ENCODE assay signal across 8 mouse cellular contexts in genomic region chr3:94757251-94758055, GRCm38 (mm10). TPM values are rescaled to one million over a fixed set of nuclear protein-coding genes. Genes with fewer than 3 reads are reported as not detected.
DNase-seq lines count a peak whose midpoint lies in the region; ATAC-seq and TF ChIP-seq lines count a peak whose summit lies in the region.
"Not testable (repeated sequence)": the region's sequence is repeated elsewhere in the genome, so short reads cannot be mapped to it uniquely, and the experiment has no call there.

No protein-coding gene starts in this region.

- not testable (repeated sequence) for H3K9me3 ChIP-seq in ES-Bruce4 (replicated peaks; ENCODE audit: control insufficient read depth, insufficient read depth, low read length, poor library complexity, severe bottlenecking); forebrain, embryonic 13.5 days (replicated peaks); kidney, embryonic 14.5 days (ENCODE audit: control insufficient read depth, low read length); liver, embryonic 16.5 days (replicated peaks; ENCODE audit: control insufficient read depth, low read length); midbrain, embryonic 15.5 days

- H3K4me3 ChIP-seq in ES-Bruce4 (ENCODE audit: low read depth, low read length): peak overlapping the region; percentile 84
- H3K4me3 ChIP-seq in forebrain, embryonic 13.5 days: peak overlapping the region; percentile 35
- H3K4me3 ChIP-seq in kidney, embryonic 14.5 days (ENCODE audit: low read length): peak overlapping the region; percentile 42
- H3K4me3 ChIP-seq in liver, embryonic 16.5 days (ENCODE audit: low read depth, low read length): peak overlapping the region; percentile 51
- H3K4me3 ChIP-seq in midbrain, embryonic 15.5 days: peak overlapping the region; percentile 37
- peak overlapping the region; percentile 34 for H3K4me3 ChIP-seq in spleen, adult 2 months (ENCODE audit: extremely low read depth, insufficient read depth, insufficient read length)

- H3K4me2 ChIP-seq in forebrain, embryonic 13.5 days: peak overlapping the region; percentile 61
- peak overlapping the region; percentile 57 for H3K4me2 ChIP-seq in kidney, embryonic 14.5 days (replicated peaks; ENCODE audit: low read depth, low read length)
- peak overlapping the region; percentile 66 for H3K4me2 ChIP-seq in liver, embryonic 16.5 days (ENCODE audit: low read depth, low read length)
- H3K4me2 ChIP-seq in midbrain, embryonic 15.5 days: peak overlapping the region; percentile 59

- DNase-seq in embryo, embryonic 10.5 days (ENCODE audit: low spot score): peak; percentile 25
- not testable (repeated sequence) for DNase-seq in spleen, adult 2 months (ENCODE audit: low read depth in 1 of 2, low spot score in 2 of 2)

- H3K36me3 ChIP-seq in ES-Bruce4 (ENCODE audit: control insufficient read depth, insufficient read depth, low read length, poor library complexity, severe bottlenecking); forebrain, embryonic 13.5 days (ENCODE audit: poor library complexity, severe bottlenecking); kidney, embryonic 14.5 days (ENCODE audit: control insufficient read depth, insufficient read depth, low read length); liver, embryonic 16.5 days (ENCODE audit: control insufficient read depth, insufficient read depth); midbrain, embryonic 15.5 days (replicated peaks); spleen, adult 2 months (ENCODE audit: control insufficient read depth, insufficient read depth, low read length): not testable (repeated sequence)

- not testable (repeated sequence) for TF ChIP-seq POLR2A in ES-Bruce4 (IDR thresholded peaks at IDR 0.05; ENCODE audit: insufficient read depth, low read length); spleen, adult 2 months (IDR thresholded peaks at IDR 0.05; ENCODE audit: low read depth, low read length)

- not testable (repeated sequence) for H3K27ac ChIP-seq in ES-Bruce4 (ENCODE audit: insufficient read depth, low read length); forebrain, embryonic 13.5 days; kidney, embryonic 14.5 days (ENCODE audit: low read depth, low read length); liver, embryonic 16.5 days (ENCODE audit: low read length); midbrain, embryonic 15.5 days; spleen, adult 2 months (ENCODE audit: insufficient read depth, low read length)

- WGBS in forebrain, embryonic 13.5 days: 5% methylated on average over 25 of the region's 47 CpGs
- 4% methylated on average over 23 of the region's 47 CpGs for WGBS in kidney, embryonic 14.5 days
- 7% methylated on average over 21 of the region's 47 CpGs for WGBS in liver, embryonic 16.5 days (ENCODE audit: insufficient replicate concordance)
- 4% methylated on average over 25 of the region's 47 CpGs for WGBS in midbrain, embryonic 15.5 days
- 13% methylated on average over 21 of the region's 47 CpGs for WGBS in spleen, adult 2 months

- peak overlapping the region; percentile 77 for H3K9ac ChIP-seq in ES-Bruce4 (ENCODE audit: low read depth, poor library complexity, severe bottlenecking)
- not testable (repeated sequence) for H3K9ac ChIP-seq in forebrain, embryonic 13.5 days; liver, embryonic 16.5 days (ENCODE audit: low read depth, low read length); midbrain, embryonic 15.5 days
- peak overlapping the region; percentile 51; the same call in 1 of the 2 replicates for H3K9ac ChIP-seq in kidney, embryonic 14.5 days (ENCODE audit: low read depth, low read length)

- not testable (repeated sequence) for H3K4me1 ChIP-seq in ES-Bruce4 (ENCODE audit: control insufficient read depth, insufficient read depth, low read length); forebrain, embryonic 13.5 days; kidney, embryonic 14.5 days (ENCODE audit: control insufficient read depth, insufficient read depth, low read length); liver, embryonic 16.5 days (ENCODE audit: control insufficient read depth, low read depth, low read length); midbrain, embryonic 15.5 days; spleen, adult 2 months (ENCODE audit: control insufficient read depth, insufficient read depth, insufficient read length)

- ATAC-seq in forebrain, embryonic 13.5 days: peak; percentile 75
- peak; percentile 12 to 30; a peak in 1 of 4 replicates for ATAC-seq in hematopoietic stem cell, adult 5-6 weeks (replicated peaks in 1 of 2; ENCODE audit: insufficient read depth in 1 of 2, low FRiP score in 2 of 2, low TSS enrichment in 1 of 2, low read depth in 1 of 2, poor library complexity in 2 of 2, severe bottlenecking in 2 of 2)
- peak; percentile 56 for ATAC-seq in kidney, embryonic 14.5 days (ENCODE audit: low FRiP score, low TSS enrichment)
- peak; percentile 25; the same call in 1 of the 2 replicates for ATAC-seq in liver, embryonic 16.5 days (ENCODE audit: low read depth)
- ATAC-seq in midbrain, embryonic 15.5 days (replicated peaks): peak; percentile 85

- H3K27me3 ChIP-seq in ES-Bruce4 (ENCODE audit: control insufficient read depth, insufficient read depth, low read length, poor library complexity, severe bottlenecking); forebrain, embryonic 13.5 days; kidney, embryonic 14.5 days (ENCODE audit: control insufficient read depth, insufficient read depth, low read length); liver, embryonic 16.5 days (ENCODE audit: control insufficient read depth, insufficient read depth, low read depth, low read length); midbrain, embryonic 15.5 days (replicated peaks); spleen, adult 2 months (ENCODE audit: control insufficient read depth, insufficient read depth, low read length): not testable (repeated sequence)

- not testable (repeated sequence) for TF ChIP-seq CTCF in ES-Bruce4 (IDR thresholded peaks at IDR 0.05; ENCODE audit: low read depth, low read length); spleen, adult 2 months (IDR thresholded peaks at IDR 0.05; ENCODE audit: extremely low read depth, insufficient read depth, insufficient read length, insufficient replicate concordance)

- TF ChIP-seq EP300 in ES-Bruce4 (IDR thresholded peaks at IDR 0.05; ENCODE audit: insufficient read depth, low read depth, low read length): not testable (repeated sequence)

RNA-seq across cellular contexts. Expression of gene Cgn, which starts 28.8 kb away (rescaled TPM):
- 65.5 and 69.2 TPM in 2 replicates for polyA plus RNA-seq in ES-Bruce4 (2011; ENCODE audit: insufficient read depth, insufficient read length, low read depth, missing spikeins)
- polyA plus RNA-seq in forebrain, embryonic 13.5 days (2015; fragmentation: Nextera tagmentation; extraction: Ambion mirVana): 3.8 TPM in 2 replicates
- not detected in 2 replicates for total RNA-seq in hematopoietic stem cell, adult 5-6 weeks (2017)
- polyA plus RNA-seq in kidney, embryonic 14.5 days (2014; fragmentation: Nextera tagmentation; extraction: Ambion mirVana): 7.4 and 14.2 TPM in 2 replicates
- 13.0 and 15.6 TPM in 2 replicates for polyA plus RNA-seq in liver, embryonic 16.5 days (2015; fragmentation: Nextera tagmentation; extraction: Ambion mirVana)
- polyA plus RNA-seq in midbrain, embryonic 15.5 days (2015; fragmentation: Nextera tagmentation; extraction: Ambion mirVana): 11.6 and 13.7 TPM in 2 replicates
- polyA plus RNA-seq in spleen, adult 2 months (2012; rRNA removed): 0.11 and 0.22 TPM in 2 replicates

Comparison
In these comparisons a context has a peak if more than half of its experiments do, and no peak if none do; other contexts are left out.
1. H3K4me3 ChIP-seq: peak in every context shown above with its lines; median percentile 84 in ES-Bruce4; 51 in liver, embryonic 16.5 days; 42 in kidney, embryonic 14.5 days; 37 in midbrain, embryonic 15.5 days; 35 in forebrain, embryonic 13.5 days; 34 in spleen, adult 2 months.
2. ATAC-seq: peak in every context shown above with its lines; median percentile 85 in midbrain, embryonic 15.5 days; 75 in forebrain, embryonic 13.5 days; 56 in kidney, embryonic 14.5 days; 25 in liver, embryonic 16.5 days; 21 in hematopoietic stem cell, adult 5-6 weeks.